Mouse (Mus musculus) testis, postnatal 10 days (tissue): ENCODE measurements around the gene Fgf18.

ENCODE experiments used
- DNase-seq: peaks from one replicate; pipeline ENCODE4 v3.0.0; 2021; ENCODE audit warnings: low spot score

Fgf18 gene

DNA sequence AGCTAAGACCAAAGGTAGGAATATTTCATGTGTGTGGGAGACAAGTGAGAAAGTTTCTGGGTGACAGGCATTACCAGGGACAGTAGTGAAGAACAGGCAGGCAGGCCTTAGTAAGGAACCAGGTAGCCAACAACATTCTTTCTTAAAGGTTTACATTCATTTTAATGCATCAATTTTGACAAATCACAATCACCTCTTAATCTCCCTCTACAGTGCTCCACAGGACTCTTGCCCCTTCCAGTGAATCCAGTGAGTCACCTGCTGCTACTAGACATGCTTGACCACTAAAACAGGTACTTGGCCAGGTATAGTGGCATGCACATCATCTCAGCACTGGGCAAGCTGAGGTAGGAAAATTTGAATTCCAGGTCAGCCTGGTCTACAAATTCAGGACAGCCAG is 3.2 kb upstream of the Fgf18 start:
- DNase-seq, result no peak

DNA sequence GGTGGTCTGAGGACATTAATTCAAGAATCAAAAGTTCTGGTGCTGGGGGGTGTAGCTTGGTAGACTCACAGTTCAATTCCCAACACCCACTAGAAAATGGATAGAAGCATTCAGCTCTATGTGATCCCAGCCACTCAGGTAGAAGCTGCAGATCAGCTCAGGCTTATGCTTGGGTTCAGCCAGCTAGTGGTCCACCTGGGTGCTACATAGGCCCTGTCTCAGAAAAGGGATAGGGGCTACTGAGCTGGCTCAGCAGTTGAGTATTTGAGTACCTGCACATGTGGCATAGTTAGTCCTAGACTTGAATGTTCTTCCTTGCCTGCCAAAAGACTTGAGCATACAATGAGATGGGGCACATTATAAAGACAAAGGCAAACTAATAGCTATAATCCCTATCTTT is 2.3 kb upstream of the Fgf18 start:
- DNase-seq, result peak; percentile 34

DNA sequence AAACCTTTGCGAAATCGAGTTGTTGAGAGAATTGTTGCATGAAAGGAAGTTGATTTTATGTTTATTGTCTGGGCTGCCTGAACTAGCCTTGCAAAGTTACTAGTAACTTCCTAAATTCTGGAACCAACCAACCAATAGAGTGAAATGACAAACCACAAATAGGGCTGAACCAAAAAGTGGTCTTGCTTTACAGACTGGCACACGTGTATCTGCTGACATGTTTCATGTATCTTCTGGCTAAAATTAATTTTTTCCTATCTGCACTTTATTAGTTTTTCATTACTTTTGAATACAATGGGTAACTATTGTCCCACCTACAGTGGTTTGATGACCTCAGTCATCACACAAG is 1.9 kb upstream of the Fgf18 start:
- no peak for DNase-seq

GRCm38 (mm10) chr11:33148338-33149087 is 1.3 kb upstream of the Fgf18 start:
- peak; percentile 78 for DNase-seq

DNA sequence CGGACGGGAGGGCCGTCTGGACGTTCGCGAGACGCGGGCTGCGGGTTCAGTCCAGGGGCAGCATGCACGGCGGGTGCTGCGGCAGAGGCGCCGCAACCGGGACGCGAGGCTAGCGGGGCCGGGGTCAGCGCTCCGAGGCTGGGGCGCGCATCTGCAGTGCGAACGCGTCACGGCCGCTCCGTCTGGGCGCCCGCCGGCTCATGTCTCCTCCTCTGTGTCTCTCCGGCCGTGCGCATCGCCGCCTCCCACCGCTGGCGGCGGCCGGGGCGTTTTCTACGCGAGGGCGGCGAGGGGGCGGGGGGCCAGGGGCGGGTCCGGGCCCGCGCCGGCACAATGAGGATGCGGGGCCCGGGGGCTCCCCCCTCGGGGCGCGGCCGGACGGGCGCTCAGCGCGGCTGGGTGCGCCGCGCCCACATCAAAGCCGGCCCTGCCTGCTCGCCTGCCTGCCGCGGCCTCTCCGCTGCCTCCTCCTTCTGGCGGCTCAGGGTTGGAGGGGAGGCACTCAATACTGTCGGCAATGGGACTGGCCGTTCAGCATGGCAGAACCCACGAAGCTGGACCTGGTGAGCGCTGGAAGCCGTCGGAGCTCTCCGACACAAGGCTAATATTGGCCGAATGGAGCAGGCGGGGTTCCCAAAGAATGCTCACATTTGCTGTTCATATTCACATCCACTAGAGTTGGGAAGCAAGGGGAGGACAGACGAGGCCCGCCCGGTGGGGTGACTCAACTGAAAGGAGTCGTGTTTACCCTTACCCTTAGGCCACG is 555 bp upstream of the Fgf18 start:
- DNase-seq, result peak; percentile 67

- peak; percentile 74 for DNase-seq
Measured at GRCm38 (mm10) chr11:33146651-33147131, 509 bp downstream of the Fgf18 start.

DNA sequence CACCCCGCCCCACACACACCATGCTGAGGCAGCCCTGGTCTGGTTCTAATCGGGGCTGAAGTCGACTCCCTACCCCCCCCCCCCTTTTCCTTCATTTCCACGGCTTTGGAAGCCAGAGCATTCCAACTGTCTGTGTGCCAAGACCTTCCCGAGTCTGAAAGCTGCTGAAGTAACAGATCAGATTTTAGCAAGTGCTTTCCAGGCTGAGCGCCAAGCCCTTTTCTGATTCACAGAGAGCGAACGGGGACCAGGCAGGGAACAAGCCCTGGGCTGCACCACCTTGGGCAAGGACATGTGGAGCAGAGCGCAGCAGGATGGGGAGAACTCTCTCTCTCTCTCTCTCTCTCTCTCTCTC is 1.1 kb downstream of the Fgf18 start:
- DNase-seq, result peak; percentile 82

DNA sequence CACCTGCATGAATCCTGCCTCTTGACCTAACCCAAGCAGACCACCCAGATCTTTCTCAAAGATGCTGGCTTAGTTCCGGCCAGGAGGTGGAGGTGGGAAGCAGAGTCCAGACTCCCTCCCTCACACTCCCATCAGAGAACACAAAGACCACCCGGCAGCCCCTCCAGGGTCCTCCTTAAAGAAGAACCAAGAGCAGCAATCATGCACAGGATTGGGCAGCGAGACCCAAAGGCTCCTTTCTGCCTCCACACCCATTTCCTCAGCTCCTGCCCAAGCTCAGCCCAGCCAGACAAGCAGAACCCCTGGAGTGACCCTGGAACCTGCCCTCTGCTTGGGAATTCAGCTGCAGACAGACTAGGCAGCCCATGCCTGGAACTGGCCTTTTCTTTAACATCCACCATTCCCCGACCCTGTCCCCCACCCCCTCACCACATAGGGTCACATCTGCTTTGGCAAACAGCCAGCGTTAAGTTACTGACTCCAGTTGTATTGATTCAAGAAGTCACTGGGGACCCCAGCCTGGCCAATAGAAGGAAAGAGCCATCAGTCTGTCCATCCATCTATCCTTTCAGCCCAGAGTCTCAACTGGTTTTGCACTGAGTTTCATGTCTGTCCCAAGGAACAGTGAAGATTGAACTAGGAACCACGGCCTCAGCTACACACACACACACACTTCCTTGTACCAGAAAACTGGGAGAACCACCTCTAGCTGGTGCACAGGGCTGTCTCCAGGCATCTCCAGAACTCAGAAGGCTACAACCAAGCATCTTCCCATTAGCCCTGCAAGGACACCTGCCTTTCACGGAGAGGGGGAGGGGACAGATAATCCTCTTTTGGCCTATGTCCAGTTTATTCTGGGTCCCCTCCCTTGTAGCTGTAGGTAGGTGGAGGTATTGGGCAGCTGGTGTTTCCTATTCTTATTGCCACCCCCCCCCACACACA is 1.7 kb downstream of the Fgf18 start:
- peak; percentile 44 for DNase-seq

- peak; percentile 39 for DNase-seq
Measured at GRCm38 (mm10) chr11:33143906-33144305, 3.3 kb downstream of the Fgf18 start.

- peak; percentile 69 for DNase-seq
Measured at GRCm38 (mm10) chr11:33142801-33143200, 4.4 kb downstream of the Fgf18 start.

DNA sequence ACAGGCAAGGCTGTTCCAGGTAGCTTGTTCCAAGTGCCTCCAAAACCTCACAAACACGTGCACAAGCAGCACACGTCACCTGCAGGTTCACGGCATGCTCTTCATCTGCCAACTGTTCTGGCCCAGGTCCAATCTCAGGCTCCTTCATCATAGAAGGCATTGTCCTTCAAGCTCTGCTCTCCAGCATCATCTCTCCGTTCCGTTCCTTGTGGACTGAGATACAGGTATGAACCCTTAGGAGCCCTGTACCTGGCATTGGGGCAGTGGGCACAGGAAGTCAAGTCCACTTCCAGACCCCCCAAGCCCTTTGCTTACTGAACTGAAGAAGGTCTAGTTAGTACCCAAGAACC is 7.1 kb downstream of the Fgf18 start:
- peak; percentile 37 for DNase-seq

DNA sequence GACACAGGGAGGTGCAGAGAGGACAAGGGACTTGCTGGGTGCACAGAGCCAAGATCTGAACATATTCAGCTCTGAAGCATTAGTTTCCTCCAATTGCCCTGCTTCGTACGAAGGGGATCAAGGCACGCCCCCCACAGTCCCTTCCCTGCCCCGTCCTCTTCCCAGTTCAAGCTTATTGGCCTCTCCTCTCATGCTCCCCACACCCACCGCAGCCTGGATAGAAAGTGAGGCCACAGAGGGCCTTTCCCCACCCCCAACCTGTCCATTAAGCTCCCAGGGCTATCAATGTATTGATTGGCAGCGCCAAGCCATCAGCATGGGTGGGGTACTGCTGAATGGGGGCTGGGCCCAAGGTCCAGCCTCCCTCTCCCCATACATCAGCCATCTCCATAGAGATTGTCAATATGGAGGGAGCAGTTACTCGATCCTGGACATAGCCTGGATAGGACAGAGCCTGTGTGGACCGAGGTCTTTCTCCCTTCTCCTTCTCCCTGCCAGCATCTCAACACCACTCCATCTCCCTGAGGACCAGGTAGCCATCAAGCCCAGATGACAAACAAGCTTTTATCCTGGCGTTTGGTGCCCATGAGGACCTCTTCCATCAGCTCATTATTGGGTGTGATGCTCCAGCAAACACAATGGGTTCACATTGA is 7.6 kb downstream of the Fgf18 start:
- peak; percentile 35 for DNase-seq

GRCm38 (mm10) chr11:33138686-33139085 is 8.5 kb downstream of the Fgf18 start:
- DNase-seq, result peak; percentile 29

- peak; percentile 33 for DNase-seq
Measured at GRCm38 (mm10) chr11:33134391-33134986, 12.7 kb downstream of the Fgf18 start.

DNA sequence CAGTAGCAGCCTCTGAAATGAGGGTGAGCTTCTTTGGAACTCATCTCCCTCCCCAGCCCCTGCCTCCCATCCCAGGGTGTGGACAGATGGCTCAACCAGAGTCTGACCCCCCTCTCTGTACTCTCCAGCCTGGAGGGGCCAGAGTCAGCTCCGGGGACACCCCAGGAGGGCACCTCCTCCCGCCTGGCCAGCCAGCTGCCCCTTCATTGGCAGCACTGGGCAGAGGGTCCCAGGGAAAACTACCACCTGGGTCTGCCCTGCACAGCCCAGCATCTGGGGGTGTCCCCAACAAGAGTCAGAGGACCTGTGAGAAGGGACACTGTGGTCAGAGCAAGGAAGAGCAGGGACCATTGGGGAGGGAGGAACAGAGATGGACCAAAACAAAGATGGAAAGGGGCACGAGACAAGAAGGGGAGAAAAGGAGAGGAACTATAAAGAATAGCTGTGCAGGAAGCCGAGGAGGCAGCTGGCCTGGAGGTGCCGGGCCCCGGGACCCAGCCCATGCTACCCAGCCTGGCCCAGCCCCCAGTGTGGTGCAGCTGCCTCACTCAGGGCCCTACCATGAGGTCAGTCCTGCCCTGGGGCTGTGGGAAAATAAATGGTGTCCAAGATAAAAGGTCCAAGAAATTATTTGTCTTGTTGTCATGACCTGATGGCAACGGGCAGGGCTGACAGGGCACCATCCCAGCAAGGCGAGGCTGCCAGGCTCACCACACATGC is 14.4 kb downstream of the Fgf18 start:
- DNase-seq, result no peak

- no peak for DNase-seq
Measured at GRCm38 (mm10) chr11:33127058-33127457, 20.1 kb downstream of the Fgf18 start.

- DNase-seq, result no peak
Measured at GRCm38 (mm10) chr11:33122575-33123268, 24.5 kb downstream of the Fgf18 start.

DNA sequence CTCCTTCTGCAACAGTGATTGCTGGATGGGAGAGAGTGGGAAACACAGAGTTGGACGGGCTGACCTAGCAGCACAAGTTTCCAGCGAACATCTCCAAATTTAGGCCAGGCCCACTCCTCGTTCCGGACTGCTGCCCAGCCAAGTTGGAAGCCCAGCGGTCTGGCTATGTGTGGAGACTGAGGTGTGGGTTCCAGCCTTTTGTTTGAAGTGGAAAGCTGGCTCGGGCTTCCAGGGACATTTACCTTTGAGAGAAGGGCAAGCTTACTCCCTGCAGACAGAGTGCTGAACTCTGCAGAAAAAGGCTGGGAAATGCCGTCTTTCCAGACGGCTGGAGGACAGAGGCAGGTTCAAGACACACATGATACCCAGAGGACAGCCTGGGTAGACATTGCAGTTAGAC is 27.6 kb downstream of the Fgf18 start:
- no peak for DNase-seq

GRCm38 (mm10) chr11:33119116-33119515 is 28.1 kb downstream of the Fgf18 start:
- DNase-seq, result no peak

DNA sequence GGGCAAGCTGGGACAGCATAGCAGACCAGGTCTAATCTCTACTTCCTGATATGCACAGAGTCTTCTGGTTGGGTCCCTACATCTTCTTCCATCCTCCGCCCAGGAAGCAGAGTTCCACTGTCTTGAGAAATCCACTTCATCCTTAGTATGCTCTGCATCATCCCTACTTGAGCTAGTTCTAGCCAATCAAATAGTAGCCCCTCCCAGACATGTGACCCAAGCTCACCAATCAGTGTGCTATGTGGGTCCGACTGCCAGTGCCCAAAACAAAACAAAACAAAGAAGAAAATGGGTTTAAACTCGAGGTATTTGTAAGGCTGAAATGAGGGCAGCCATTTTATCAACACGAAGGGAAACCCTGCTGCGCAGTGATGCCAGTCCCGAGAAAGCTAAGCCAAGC is 28.7 kb downstream of the Fgf18 start:
- no peak for DNase-seq
